Mouse (Mus musculus) forebrain, embryonic 11.5 days (tissue): ENCODE results near the gene Rgs8. TPM values are rescaled to one million over a fixed set of nuclear protein-coding genes. Genes with fewer than 3 reads are reported as not detected.

ENCODE experiments used
- ATAC-seq: fragments of 200-750 bp; cut with Nextera tagmentation; replicated peaks from 2 replicates; pipeline ENCODE4 v1.8.0; 2017; ENCODE audit warnings: moderate TSS enrichment; ENCODE audit not compliant: low FRiP score
- DNase-seq: peaks from one replicate; pipeline ENCODE4 v3.0.0-alpha.2; 2017; ENCODE audit warnings: low spot score
- H3K27ac ChIP-seq: fragments of 300-500 bp; sonication (generic); 2 replicates; pipeline ENCODE4 v1.5.1; 2014; ENCODE audit warnings: low read depth, low read length
- H3K27me3 ChIP-seq: fragments of 300-500 bp; sonication (generic); 2 replicates; pipeline ENCODE4 v1.6.1; 2014; ENCODE audit warnings: mild to moderate bottlenecking, low read length, mixed read lengths; ENCODE audit not compliant: control insufficient read depth, insufficient read depth
- H3K36me3 ChIP-seq: fragments of 300-500 bp; sonication (generic); 2 replicates; pipeline ENCODE4 v1.6.1; 2014; ENCODE audit warnings: mild to moderate bottlenecking, low read length, moderate library complexity, mixed read lengths; ENCODE audit not compliant: control insufficient read depth, insufficient read depth
- H3K4me1 ChIP-seq: fragments of 300-500 bp; sonication (generic); replicated peaks from 2 replicates; pipeline ENCODE4 v1.6.1; 2014; ENCODE audit warnings: low read length, mixed read lengths; ENCODE audit not compliant: control insufficient read depth, insufficient read depth
- H3K4me2 ChIP-seq: fragments of 300-500 bp; sonication (generic); 2 replicates; pipeline ENCODE4 v1.6.1; 2014; ENCODE audit warnings: low read depth, mild to moderate bottlenecking, low read length, moderate library complexity, mixed read lengths; ENCODE audit not compliant: severe bottlenecking
- H3K4me3 ChIP-seq: fragments of 300-500 bp; sonication (generic); 2 replicates; pipeline ENCODE4 v1.5.1; 2014; ENCODE audit warnings: low read depth, low read length
- H3K9ac ChIP-seq: fragments of 300-500 bp; sonication (generic); 2 replicates; pipeline ENCODE4 v1.6.1; 2014; ENCODE audit warnings: low read length
- H3K9me3 ChIP-seq: fragments of 300-500 bp; sonication (generic); 2 replicates; pipeline ENCODE4 v1.6.1; 2016; ENCODE audit warnings: low read length, mixed read lengths; ENCODE audit not compliant: control insufficient read depth
- whole genome bisulfite sequencing: fragments of 180-500 bp; shearing (Covaris S2); extraction: QIAGEN DNeasy Blood & Tissue Kit; methylation state at CpG from one replicate; pipeline ENCODE4 v1.1.7; 2014; 5-methylcytosine and 5-hydroxymethylcytosine counted together
- polyA plus RNA-seq: library from polyadenylated mRNA; unstranded; fragments of >200 nt; fragmentation: Nextera tagmentation; extraction: Ambion mirVana; gene quantifications from 2 replicates; pipeline ENCODE4 v1.2.1, GENCODE M21; 2014

Gene Rgs8
- polyA plus RNA-seq, 1 experiment from 2014 or later = 12.1 TPM

- no peaks in the 10 kb centered on the region for H3K27me3 ChIP-seq
- no peaks in the 10 kb centered on the region for H3K9me3 ChIP-seq
- ATAC-seq = no peak
- WGBS = 92% methylated on average over 11 of the region's 11 CpGs
- no peak for DNase-seq
- H3K9ac ChIP-seq = no peak overlapping the region
- no peak overlapping the region for H3K4me3 ChIP-seq
- H3K4me1 ChIP-seq = no peaks in the 10 kb centered on the region
- no peak overlapping the region for H3K4me2 ChIP-seq
- H3K27ac ChIP-seq = no peak overlapping the region
- no peaks in the 10 kb centered on the region for H3K36me3 ChIP-seq
Measured at GRCm38 (mm10) chr1:153696093-153696492, 43.3 kb downstream of the Rgs8 start.

DNA sequence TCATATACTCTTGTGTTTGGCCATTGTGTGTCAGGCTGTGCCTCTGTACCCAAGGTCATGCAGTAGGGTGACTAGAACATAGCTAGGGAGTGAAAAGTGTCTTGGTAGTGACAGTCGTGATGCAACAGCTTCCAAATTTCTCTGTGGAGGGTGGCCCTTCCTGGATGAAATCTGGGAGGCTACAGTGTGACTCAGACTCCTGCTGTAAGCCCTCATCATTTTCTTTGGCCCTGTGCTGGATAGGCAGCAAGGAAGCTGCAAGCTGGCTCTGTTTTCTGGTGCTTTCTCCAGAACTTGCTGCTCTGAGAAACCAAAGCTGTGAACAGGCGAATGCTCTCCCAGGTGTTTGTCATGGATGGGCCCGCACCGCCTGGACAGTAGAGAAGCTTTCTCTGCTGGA is 43.7 kb downstream of the Rgs8 start:
- H3K4me1 ChIP-seq = no peaks in the 10 kb centered on the region
- 95% methylated on average over 4 of the region's 4 CpGs for WGBS
- DNase-seq (no peak), ATAC-seq (no peak)
- H3K27me3 ChIP-seq = no peaks in the 10 kb centered on the region
- H3K27ac ChIP-seq = no peak overlapping the region
- H3K4me2 ChIP-seq = no peak overlapping the region
- H3K4me3 ChIP-seq = no peak overlapping the region
- H3K9me3 ChIP-seq = no peaks in the 10 kb centered on the region
- H3K9ac ChIP-seq = no peak overlapping the region
- no peaks in the 10 kb centered on the region for H3K36me3 ChIP-seq

- no peak overlapping the region for H3K9ac ChIP-seq
- H3K27me3 ChIP-seq = no peaks in the 10 kb centered on the region
- DNase-seq (no peak), ATAC-seq (peak; percentile 60; the same call in 1 of the 2 replicates)
- no peak overlapping the region for H3K27ac ChIP-seq
- peaks cover 9% of the 10 kb centered on the region; the same call in 1 of the 2 replicates for H3K4me1 ChIP-seq
- H3K9me3 ChIP-seq = no peaks in the 10 kb centered on the region
- H3K4me2 ChIP-seq = no peak overlapping the region
- WGBS = 76% methylated on average over 16 of the region's 16 CpGs
- no peak overlapping the region for H3K4me3 ChIP-seq
- no peaks in the 10 kb centered on the region for H3K36me3 ChIP-seq
Measured at GRCm38 (mm10) chr1:153697581-153698251, 44.9 kb downstream of the Rgs8 start.

- no peak overlapping the region for H3K9ac ChIP-seq
- no peaks in the 10 kb centered on the region for H3K9me3 ChIP-seq
- DNase-seq = no peak
- peaks cover 11% of the 10 kb centered on the region; the same call in 1 of the 2 replicates for H3K4me1 ChIP-seq
- no peak overlapping the region for H3K4me3 ChIP-seq
- WGBS = 76% methylated on average over 7 of the region's 7 CpGs
- no peaks in the 10 kb centered on the region for H3K36me3 ChIP-seq
- no peaks in the 10 kb centered on the region for H3K27me3 ChIP-seq
- no peak overlapping the region for H3K4me2 ChIP-seq
- no peak overlapping the region for H3K27ac ChIP-seq
- ATAC-seq = no peak
Measured at GRCm38 (mm10) chr1:153698311-153699084, 45.7 kb downstream of the Rgs8 start.

DNA sequence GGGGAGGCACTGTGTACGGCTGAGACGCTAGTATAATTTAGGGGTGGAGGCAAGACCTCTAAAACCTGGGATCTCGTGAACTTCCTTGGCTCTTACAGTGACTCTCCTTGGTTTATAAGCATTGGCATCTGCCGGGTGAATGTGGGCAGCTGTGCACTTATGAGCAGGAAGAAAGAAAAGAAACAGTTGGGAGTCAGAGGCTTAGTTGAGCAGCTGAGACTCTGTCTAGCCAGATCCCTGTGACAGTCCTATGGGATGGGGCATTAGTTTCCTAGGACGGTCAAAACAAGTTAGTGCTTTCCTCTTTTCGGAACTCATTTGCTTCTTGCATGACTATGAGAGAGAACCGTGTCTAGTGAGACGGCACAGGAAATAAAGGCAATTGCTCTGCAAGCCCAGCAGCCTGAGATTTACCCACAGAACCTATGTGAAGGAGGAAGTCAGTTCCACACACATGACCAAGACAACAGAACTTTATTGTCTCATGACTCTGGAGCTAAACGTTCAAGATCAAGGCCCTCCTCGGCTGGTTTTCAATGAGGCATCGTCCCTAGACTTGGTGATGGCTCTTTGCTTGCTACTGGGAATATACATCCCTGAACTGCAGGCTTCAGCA is 47.7 kb downstream of the Rgs8 start:
- DNase-seq (no peak), ATAC-seq (no peak)
- Histone ChIP-seq H3K9me3 (no peaks in the 10 kb centered on the region), H3K36me3 (no peaks in the 10 kb centered on the region), H3K27me3 (no peaks in the 10 kb centered on the region), H3K27ac (no peak overlapping the region), H3K9ac (no peak overlapping the region), H3K4me3 (no peak overlapping the region), H3K4me1 (peaks cover 25% of the 10 kb centered on the region), H3K4me2 (no peak overlapping the region)
- 92% methylated on average over 11 of the region's 11 CpGs for WGBS

GRCm38 (mm10) chr1:153701461-153701860 is 48.6 kb downstream of the Rgs8 start:
- WGBS = 88% methylated on average over 1 of the region's 1 CpGs
- no peak overlapping the region for H3K4me3 ChIP-seq
- no peak overlapping the region for H3K27ac ChIP-seq
- H3K9ac ChIP-seq = no peak overlapping the region
- no peaks in the 10 kb centered on the region for H3K9me3 ChIP-seq
- no peak for DNase-seq
- H3K36me3 ChIP-seq = no peaks in the 10 kb centered on the region
- H3K4me2 ChIP-seq = no peak overlapping the region
- H3K4me1 ChIP-seq = peaks cover 25% of the 10 kb centered on the region
- no peaks in the 10 kb centered on the region for H3K27me3 ChIP-seq
- no peak for ATAC-seq

DNA sequence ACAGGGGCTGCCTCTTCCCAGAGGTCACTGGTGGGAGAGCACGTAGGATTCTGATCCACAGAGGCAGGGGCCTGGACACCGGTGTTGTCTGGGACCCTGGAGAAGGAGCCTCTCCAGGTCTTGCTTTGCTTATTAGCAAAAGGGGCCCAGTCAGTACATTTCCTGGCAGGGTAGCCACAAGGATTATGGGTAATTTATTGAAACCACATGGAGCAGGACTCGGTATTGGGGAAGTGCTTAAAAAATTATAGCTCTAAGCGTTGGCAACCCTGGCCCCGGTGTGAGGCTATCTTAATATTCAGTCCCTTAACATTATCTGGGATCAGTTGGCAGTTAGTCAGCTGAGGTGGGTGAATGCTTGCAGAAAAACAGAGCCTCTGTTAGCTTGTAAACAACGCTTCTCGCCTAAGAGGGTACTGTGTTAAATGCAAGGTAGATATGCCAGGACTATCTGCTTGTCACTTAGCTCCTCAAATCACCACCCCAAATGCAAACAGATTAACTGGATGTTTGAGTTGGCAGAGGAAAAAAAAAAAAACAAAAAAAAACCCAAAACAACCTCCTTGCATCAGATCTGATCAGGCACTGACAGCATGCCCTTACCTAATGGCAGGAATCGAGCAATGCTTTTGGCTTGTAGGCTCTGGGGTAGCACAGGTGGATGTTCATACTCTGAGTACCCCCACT is 49.5 kb downstream of the Rgs8 start:
- no peak for ATAC-seq
- Histone ChIP-seq H3K9ac (no peak overlapping the region), H3K27ac (peak overlapping the region; percentile 85), H3K9me3 (no peaks in the 10 kb centered on the region), H3K27me3 (no peaks in the 10 kb centered on the region), H3K36me3 (no peaks in the 10 kb centered on the region), H3K4me1 (peaks cover 25% of the 10 kb centered on the region), H3K4me3 (no peak overlapping the region), H3K4me2 (no peak overlapping the region)
- no peak for DNase-seq
- 86% methylated on average over 8 of the region's 8 CpGs for WGBS

GRCm38 (mm10) chr1:153702853-153703410 is 50.1 kb downstream of the Rgs8 start:
- Histone ChIP-seq H3K4me3 (no peak overlapping the region), H3K9me3 (no peaks in the 10 kb centered on the region), H3K4me2 (no peak overlapping the region), H3K9ac (no peak overlapping the region), H3K27ac (peak overlapping the region; percentile 85), H3K4me1 (peaks cover 25% of the 10 kb centered on the region), H3K27me3 (no peaks in the 10 kb centered on the region), H3K36me3 (no peaks in the 10 kb centered on the region)
- 46% methylated on average over 8 of the region's 8 CpGs for WGBS
- ATAC-seq (peak; percentile 25; the same call in 1 of the 2 replicates), DNase-seq (no peak)
